Mouse (Mus musculus) limb, embryonic 13.5 days (tissue): ENCODE measurements around the gene Hmg20a. TPM values are rescaled to one million over a fixed set of nuclear protein-coding genes. Genes with fewer than 3 reads are reported as not detected.

Source experiments
- ATAC-seq: fragments of 200-750 bp; cut with Nextera tagmentation; 2 replicates; pipeline ENCODE4 v1.8.0; 2017; ENCODE audit warnings: low read depth, moderate number of reproducible peaks, moderate TSS enrichment; ENCODE audit not compliant: low FRiP score
- H3K27ac ChIP-seq: fragments of 300-500 bp; sonication (generic); 2 replicates; pipeline ENCODE4 v1.5.1; 2015; ENCODE audit warnings: inconsistent platforms, mild to moderate bottlenecking, moderate library complexity
- H3K27me3 ChIP-seq: fragments of 300-500 bp; sonication (generic); 2 replicates; pipeline ENCODE4 v1.6.1; 2015; ENCODE audit warnings: mild to moderate bottlenecking, inconsistent platforms
- H3K36me3 ChIP-seq: fragments of 300-500 bp; sonication (generic); 2 replicates; pipeline ENCODE4 v1.6.1; 2015; ENCODE audit warnings: inconsistent platforms, mild to moderate bottlenecking, moderate library complexity
- H3K4me1 ChIP-seq: fragments of 300-500 bp; sonication (generic); 2 replicates; pipeline ENCODE4 v1.6.1; 2015; ENCODE audit warnings: inconsistent platforms
- H3K4me2 ChIP-seq: fragments of 300-500 bp; sonication (generic); replicated peaks from 2 replicates; pipeline ENCODE4 v1.6.1; 2015; ENCODE audit warnings: inconsistent platforms, mild to moderate bottlenecking, moderate library complexity
- H3K4me3 ChIP-seq: fragments of 300-500 bp; sonication (generic); 2 replicates; pipeline ENCODE4 v1.5.1; 2015; ENCODE audit warnings: moderate library complexity, mild to moderate bottlenecking, inconsistent platforms
- H3K9ac ChIP-seq: fragments of 300-500 bp; sonication (generic); 2 replicates; pipeline ENCODE4 v1.6.1; 2015; ENCODE audit warnings: mild to moderate bottlenecking, inconsistent platforms
- H3K9me3 ChIP-seq: fragments of 300-500 bp; sonication (generic); 2 replicates; pipeline ENCODE4 v1.6.1; 2016; ENCODE audit warnings: inconsistent platforms
- WGBS: fragments of 180-500 bp; shearing (Covaris S2); methylation state at CpG from one replicate; pipeline ENCODE4 v1.1.7; 2015; 5-methylcytosine and 5-hydroxymethylcytosine counted together
- polyA plus RNA-seq: library from polyadenylated mRNA; unstranded; fragments of >200 nt; fragmentation: Nextera tagmentation; extraction: Ambion mirVana; gene quantifications from 2 replicates; pipeline ENCODE4 v1.2.1, GENCODE M21; 2015

Hmg20a gene
- polyA plus RNA-seq, 1 experiment from 2014 or later: 73.1 TPM

DNA sequence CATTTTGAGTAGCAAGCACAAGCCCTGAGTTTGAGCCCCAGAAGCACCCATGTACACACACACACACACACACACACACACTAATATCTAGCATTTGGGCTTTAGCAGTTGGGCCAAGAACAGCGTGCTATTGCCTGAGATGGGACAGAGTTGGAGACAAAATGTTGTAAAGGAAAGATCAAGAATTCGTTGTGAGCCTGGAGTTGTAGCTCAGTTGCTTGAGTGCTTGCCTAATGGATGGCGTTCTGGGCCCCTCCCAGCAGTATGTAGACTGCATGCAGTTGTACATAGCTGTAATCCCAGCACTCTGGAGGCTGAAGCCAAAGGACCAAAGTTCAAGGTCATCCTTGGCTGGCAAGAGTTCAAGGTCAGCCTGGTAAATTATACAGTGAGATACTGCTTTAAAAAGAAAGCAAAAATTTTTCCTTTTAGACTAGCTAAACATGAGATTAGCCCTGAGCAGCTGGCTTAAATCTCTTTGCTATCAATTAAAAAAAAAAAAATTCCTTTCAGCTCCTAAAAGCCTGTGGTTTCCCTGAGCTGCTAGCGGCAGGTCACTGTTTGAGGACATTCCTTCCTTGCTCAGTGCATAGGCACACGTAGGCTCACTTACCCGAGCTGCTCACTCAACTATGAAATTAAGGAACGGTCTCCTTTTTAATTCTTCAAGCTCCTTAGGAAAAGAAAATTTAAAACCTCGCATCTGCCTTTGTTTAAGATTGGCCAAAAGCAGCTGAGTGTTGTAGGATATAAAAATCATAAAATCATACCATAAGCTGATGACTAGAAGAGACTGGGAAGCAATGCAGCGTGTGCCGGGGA, 83.5 kb downstream of the Hmg20a start:
- ATAC-seq: no peak
- peaks cover 79% of the 10 kb centered on the region for H3K4me1 ChIP-seq
- 42% methylated on average over 10 of the region's 10 CpGs for WGBS
- H3K27ac ChIP-seq: peak overlapping the region; percentile 22; the same call in 1 of the 2 replicates
- no peaks in the 10 kb centered on the region for H3K36me3 ChIP-seq
- H3K4me3 ChIP-seq: no peak overlapping the region
- no peak overlapping the region for H3K9ac ChIP-seq
- H3K27me3 ChIP-seq: no peaks in the 10 kb centered on the region
- H3K4me2 ChIP-seq: peak overlapping the region; percentile 35
- H3K9me3 ChIP-seq: no peaks in the 10 kb centered on the region

DNA sequence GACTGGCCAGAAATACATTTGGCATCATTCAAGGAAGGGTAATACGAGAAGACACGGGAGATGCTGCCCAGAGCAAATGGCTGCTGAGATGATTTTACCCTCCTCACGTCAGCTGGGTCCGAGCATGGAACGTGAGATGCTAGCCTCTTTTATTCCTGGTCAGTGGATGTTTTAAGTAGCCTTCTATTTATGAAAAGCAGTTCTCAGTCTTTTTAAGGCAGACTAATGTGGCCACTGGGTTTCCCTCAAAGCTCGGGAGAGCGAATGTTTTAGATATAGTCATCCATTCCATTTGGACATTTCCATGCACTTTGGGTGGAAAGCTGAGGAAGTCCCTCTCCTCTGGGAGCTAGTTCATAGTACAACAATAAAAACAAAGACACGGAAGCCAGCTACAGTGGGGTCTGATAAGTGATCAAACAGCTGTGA, 84.1 kb downstream of the Hmg20a start:
- WGBS: 36% methylated on average over 8 of the region's 8 CpGs
- H3K27ac ChIP-seq: peak overlapping the region; percentile 22; the same call in 1 of the 2 replicates

DNA sequence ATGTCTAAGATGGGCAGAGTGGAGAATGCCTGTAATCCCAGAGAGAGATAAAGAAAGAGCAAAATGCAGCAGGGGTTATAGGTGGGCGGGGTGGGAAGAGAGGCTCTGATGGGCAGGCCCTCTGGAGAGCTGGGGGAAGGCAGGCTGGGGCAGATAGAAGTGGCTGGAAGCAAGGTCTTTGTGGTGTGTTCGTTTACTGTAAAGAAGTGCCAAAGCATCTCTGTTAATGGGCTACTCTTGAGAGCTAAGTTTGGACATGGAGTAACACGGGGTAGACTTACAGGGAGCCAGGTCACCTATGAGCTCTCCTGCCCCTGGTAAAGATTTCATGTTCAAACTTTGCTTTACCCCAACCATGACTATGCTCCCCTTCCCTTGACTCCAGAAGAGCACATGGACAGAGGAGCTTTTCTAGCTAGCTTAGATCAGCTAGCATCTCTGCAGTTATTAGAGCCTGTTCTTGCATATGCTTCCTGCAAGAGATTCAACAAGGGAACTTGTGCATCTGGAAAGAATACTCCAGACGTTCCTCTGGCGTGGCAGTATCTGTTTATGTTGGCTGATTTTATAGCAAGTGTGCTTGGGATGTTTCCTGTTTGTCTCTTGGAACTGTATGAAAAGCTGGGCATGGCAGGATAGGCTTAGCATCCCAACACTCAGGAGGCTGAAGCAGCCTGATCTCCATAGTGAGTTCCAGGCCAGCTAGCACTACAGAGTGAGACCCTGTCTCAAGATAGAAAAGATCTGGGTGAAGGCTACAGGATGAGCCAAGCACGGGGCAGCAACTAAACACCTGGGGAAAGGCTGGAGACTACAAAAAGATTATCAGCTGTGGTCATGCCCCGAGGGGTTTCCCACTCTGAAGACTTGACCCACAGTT, 85.5 kb downstream of the Hmg20a start:
- H3K4me1 ChIP-seq: peaks cover 75% of the 10 kb centered on the region
- H3K27ac ChIP-seq: no peak overlapping the region
- WGBS: 54% methylated on average over 7 of the region's 7 CpGs
- 0 out of 2 replicates have a peak, but pooled peaks cover 1% of the 10 kb centered on the region for H3K27me3 ChIP-seq
- no peak for ATAC-seq
- H3K36me3 ChIP-seq: no peaks in the 10 kb centered on the region
- H3K9me3 ChIP-seq: no peaks in the 10 kb centered on the region
- no peak overlapping the region for H3K4me3 ChIP-seq
- H3K4me2 ChIP-seq: no peak overlapping the region
- H3K9ac ChIP-seq: no peak overlapping the region

More for the DNA sequence above, 84.1 kb downstream of the Hmg20a start:
- no peaks in the 10 kb centered on the region for H3K9me3 ChIP-seq
- ATAC-seq: no peak
- no peak overlapping the region for H3K9ac ChIP-seq
- H3K4me3 ChIP-seq: no peak overlapping the region
- H3K4me1 ChIP-seq: peaks cover 81% of the 10 kb centered on the region
- no peaks in the 10 kb centered on the region for H3K27me3 ChIP-seq
- H3K36me3 ChIP-seq: no peaks in the 10 kb centered on the region
- H3K4me2 ChIP-seq: peak overlapping the region; percentile 35

DNA sequence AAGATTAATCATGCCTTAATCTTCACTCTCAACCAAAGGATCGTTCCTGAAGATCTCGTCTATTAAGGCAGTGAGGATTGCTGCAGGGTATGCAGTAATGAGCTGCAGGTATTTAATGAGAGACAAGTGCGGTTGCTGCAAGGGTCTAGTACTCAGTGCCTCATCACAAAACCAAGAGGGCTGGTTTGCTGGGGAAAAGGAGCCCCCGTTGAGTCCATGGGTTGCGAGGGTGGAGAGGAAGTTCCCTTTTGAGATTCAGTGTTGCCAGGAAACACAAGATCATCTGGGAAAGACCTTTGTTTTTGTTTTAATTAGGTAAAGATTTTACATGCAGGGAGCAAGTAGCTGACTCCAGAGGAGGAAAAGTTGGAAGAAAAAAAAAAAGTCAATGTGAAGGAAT, 86.1 kb downstream of the Hmg20a start:
- Histone ChIP-seq H3K27me3 (0 out of 2 replicates have a peak, but pooled peaks cover 7% of the 10 kb centered on the region), H3K27ac (no peak overlapping the region), H3K36me3 (no peaks in the 10 kb centered on the region), H3K9me3 (no peaks in the 10 kb centered on the region), H3K4me1 (peaks cover 73% of the 10 kb centered on the region), H3K4me2 (no peak overlapping the region), H3K4me3 (no peak overlapping the region), H3K9ac (no peak overlapping the region)
- WGBS: 23% methylated on average over 5 of the region's 5 CpGs
- no peak for ATAC-seq

DNA sequence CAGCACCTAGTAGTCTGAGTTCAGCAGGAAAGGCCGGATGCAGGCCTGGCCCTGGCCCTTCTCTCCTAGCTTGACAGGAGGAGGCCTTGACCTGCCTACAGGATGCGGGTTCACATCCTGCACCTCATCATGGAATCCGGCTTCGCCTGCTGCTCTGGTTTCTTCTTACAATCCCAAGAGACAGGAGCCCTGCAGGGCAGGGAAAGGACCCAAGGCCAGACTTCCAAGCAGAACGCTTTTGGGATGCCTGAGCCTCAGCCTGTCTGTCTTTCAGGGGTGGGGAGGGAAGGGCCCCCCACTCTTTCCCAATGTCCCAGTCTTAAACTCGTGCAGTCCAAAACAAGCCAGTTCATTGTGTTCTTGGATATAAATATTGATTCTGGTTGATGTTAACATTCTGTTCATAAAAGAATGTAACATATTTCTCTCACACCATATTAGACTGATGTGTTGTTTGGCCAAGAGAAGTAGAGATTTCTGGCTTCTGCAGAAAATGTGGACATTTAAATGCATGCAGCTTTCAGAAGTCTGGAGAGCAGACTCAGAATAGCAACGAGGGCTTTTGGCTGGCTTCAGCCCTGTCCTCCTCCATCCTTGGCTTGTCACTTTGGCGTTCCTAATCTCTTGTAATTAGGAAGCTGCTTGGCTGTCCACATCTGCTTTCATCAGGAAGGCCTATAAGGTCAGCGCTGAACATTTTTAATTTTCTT, 86.8 kb downstream of the Hmg20a start:
- 44% methylated on average over 9 of the region's 9 CpGs for WGBS
- no peak for ATAC-seq
- H3K9me3 ChIP-seq: no peaks in the 10 kb centered on the region
- no peak overlapping the region for H3K9ac ChIP-seq
- H3K4me3 ChIP-seq: peak overlapping the region; percentile 45
- 0 out of 2 replicates have a peak, but pooled peaks cover 7% of the 10 kb centered on the region for H3K27me3 ChIP-seq
- no peaks in the 10 kb centered on the region for H3K36me3 ChIP-seq
- H3K4me2 ChIP-seq: peak overlapping the region; percentile 82
- H3K4me1 ChIP-seq: peaks cover 69% of the 10 kb centered on the region
- peak overlapping the region; percentile 99 for H3K27ac ChIP-seq

DNA sequence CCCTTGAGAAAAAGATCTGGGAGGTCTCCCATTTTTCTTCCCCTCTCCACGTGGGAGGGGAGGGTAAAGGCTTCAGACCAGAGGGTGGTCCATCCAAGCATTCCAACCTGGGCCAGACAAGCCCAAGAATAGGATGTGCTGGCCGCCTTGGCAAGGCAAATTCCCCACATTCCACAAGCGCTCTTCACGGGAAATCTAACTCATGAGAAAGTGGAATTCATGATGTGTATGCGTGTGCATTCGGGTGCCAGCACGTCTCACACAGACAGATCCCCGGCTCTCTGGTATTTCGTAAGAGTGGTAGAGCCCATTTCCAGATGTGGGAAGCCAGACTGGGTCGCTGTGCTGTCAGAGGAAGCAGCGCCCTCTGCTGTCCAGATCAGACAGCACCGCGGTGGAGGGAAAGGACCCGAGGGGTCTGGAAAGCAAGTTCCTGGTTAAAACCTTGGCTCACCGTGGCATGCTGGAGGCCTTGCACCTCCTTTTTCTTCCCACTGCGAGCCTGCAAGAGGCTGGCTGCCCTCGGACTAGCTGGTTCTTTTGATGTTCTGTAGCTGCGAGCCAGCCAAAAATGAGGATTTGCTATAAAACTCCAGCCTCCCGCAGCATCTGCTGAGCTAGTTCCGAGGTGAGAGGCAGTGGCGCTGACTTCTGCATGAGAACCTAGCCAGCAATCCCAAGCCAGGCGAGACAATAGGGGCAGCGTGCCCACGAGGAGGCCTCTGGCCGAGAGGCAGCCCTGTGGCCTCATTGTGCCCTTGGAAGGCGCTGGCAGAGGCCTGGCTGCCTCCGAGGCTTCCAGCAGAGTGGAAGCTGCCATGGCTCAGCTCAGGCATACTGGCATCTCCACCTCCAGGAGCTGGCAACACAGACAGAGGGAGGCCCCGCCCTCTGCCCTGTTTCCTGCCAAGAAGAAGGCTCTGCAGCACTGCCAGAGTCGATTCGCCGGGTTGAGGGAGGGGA, 87.7 kb downstream of the Hmg20a start:
- Histone ChIP-seq H3K4me3 (peak overlapping the region; percentile 45), H3K4me1 (peaks cover 67% of the 10 kb centered on the region), H3K9me3 (no peaks in the 10 kb centered on the region), H3K9ac (peak overlapping the region; percentile 68), H3K27me3 (0 out of 2 replicates have a peak, but pooled peaks cover 7% of the 10 kb centered on the region), H3K27ac (peak overlapping the region; percentile 99), H3K4me2 (peak overlapping the region; percentile 82), H3K36me3 (no peaks in the 10 kb centered on the region)
- peak; percentile 87 for ATAC-seq
- 1% methylated on average over 31 of the region's 31 CpGs for WGBS

DNA sequence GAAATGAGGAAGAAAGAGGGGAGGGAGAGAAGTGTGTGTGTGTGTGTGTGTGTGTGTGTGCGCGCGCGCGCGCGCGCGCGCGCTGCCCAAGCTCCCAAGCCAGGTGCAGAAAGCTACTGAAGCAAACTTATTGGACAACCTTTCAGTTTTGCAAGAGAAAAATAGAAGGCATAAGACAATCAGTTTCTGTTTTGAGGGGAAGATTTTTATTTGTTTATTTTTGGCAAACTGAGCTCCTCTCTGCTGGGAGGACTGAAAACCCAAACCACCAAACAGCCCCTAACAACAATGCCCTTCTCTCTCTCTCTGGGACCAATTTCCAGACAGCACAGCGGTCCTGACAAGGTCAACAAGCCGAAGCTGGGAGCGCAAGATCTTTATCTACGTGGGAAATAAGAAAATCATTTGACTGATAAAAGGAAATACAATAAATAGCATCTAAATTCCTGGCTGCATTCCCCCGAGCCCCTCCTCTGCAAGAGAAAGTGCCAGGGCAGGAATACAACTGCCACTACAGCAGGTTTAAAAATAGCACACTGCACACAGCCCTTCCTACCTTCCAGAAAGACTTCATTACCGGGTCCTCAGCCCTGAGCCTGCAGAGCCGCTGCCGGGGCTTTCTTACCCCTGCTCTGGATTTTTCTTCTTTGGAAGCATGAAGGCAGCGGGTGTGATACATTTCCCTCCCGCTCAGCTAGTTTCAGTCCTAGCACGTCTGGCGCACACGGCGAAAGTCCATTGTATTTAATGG, 88.7 kb downstream of the Hmg20a start:
- peak overlapping the region; percentile 82 for H3K4me2 ChIP-seq
- 0 out of 2 replicates have a peak, but pooled peaks cover 7% of the 10 kb centered on the region for H3K27me3 ChIP-seq
- no peaks in the 10 kb centered on the region for H3K9me3 ChIP-seq
- 6% methylated on average over 25 of the region's 25 CpGs for WGBS
- peaks cover 57% of the 10 kb centered on the region for H3K4me1 ChIP-seq
- H3K4me3 ChIP-seq: peak overlapping the region; percentile 45
- peak; percentile 4; the same call in 1 of the 2 replicates for ATAC-seq
- H3K9ac ChIP-seq: peak overlapping the region; percentile 68
- peak overlapping the region; percentile 99 for H3K27ac ChIP-seq
- no peaks in the 10 kb centered on the region for H3K36me3 ChIP-seq

DNA sequence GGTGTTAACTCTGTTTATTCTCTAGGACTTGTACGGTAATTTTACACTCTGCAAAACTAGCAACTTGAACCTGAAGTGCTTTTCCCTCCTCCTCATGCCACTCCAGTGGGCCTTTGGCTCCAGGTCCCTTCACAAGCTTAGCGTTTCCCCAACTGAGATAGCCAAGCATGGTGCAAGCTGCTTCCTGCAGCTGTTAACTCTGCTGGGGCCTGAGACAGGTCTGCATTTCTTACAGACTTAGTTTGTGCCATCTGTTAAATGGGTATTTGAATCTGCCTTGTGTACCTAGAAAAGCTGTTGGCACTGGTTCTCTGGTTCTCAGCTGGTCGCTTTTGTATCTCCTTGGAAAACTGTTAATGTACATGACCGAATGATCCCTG, 89.3 kb downstream of the Hmg20a start:
- peak overlapping the region; percentile 68; the same call in 1 of the 2 replicates for H3K9ac ChIP-seq
- no peaks in the 10 kb centered on the region for H3K36me3 ChIP-seq
- peaks cover 51% of the 10 kb centered on the region for H3K4me1 ChIP-seq
- H3K9me3 ChIP-seq: no peaks in the 10 kb centered on the region
- H3K4me2 ChIP-seq: peak overlapping the region; percentile 82
- no peak for ATAC-seq
- H3K4me3 ChIP-seq: peak overlapping the region; percentile 45
- 0 out of 2 replicates have a peak, but pooled peaks cover 7% of the 10 kb centered on the region for H3K27me3 ChIP-seq
- peak overlapping the region; percentile 99 for H3K27ac ChIP-seq
- WGBS: 45% methylated on average over 4 of the region's 4 CpGs

DNA sequence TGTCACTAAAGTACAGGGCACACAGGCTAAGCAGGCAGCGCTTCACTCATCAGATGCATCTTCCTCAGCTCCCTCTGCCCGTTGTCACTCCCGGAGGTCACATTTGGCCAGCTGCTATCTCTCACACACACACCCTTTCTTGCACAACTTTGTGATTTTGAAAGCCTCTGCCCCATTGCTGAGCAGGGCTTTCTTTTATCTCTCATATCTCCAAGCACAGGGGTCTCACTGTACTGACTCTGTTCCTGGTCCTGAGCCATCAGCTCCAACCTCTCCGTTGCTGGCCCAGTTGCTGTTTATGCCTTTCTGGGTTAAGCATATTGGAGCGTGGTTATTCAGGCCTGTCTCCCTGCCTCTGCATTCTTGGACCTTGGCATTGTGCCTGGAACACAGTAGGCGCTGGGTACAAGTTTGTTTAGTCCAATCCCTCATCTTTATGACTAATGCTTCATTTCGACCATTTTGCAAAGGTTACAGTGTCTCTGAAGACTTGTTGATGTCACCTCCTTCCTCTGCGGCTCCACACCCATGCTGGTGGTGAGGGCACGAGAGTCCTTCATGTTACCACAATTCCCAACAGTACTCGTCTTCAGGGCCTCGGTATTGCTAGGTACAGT, 90.5 kb downstream of the Hmg20a start:
- Histone ChIP-seq H3K9me3 (no peaks in the 10 kb centered on the region), H3K4me3 (no peak overlapping the region), H3K9ac (no peak overlapping the region), H3K4me2 (no peak overlapping the region), H3K27me3 (0 out of 2 replicates have a peak, but pooled peaks cover 7% of the 10 kb centered on the region), H3K36me3 (no peaks in the 10 kb centered on the region), H3K27ac (no peak overlapping the region), H3K4me1 (peaks cover 45% of the 10 kb centered on the region)
- WGBS: 71% methylated on average over 11 of the region's 11 CpGs
- ATAC-seq: no peak

DNA sequence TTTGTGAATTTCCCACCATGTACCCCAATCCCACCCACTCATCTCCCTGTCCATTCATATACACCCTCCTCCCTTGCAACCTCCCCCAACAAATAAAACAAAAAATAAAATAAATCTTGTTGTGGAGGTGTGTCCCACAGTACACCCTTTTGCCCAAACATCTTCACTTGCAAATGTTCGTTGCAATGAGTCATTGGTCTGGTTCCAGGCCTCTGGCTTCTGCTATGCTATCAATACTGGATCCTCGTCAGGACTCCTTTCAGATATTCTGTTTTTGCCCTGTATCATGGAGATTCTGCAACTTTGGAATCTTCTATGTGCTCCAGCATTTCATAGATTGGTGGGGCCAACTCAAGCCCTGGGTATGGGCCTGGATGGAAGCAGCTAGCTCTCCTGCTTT, 91.9 kb downstream of the Hmg20a start:
- H3K4me2 ChIP-seq: no peak overlapping the region
- no peak overlapping the region for H3K4me3 ChIP-seq
- H3K36me3 ChIP-seq: no peaks in the 10 kb centered on the region
- H3K27me3 ChIP-seq: 0 out of 2 replicates have a peak, but pooled peaks cover 7% of the 10 kb centered on the region
- H3K9me3 ChIP-seq: no peaks in the 10 kb centered on the region
- peaks cover 33% of the 10 kb centered on the region for H3K4me1 ChIP-seq
- no peak overlapping the region for H3K9ac ChIP-seq
- ATAC-seq: no peak
- no peak overlapping the region for H3K27ac ChIP-seq
- WGBS: 84% methylated on average over 2 of the region's 2 CpGs
